Mouse (Mus musculus): ENCODE results near the gene C330007P06Rik. TPM values are rescaled to one million over a fixed set of nuclear protein-coding genes. Genes with fewer than 3 reads are reported as not detected.

C330007P06Rik gene
- total RNA-seq, 2 experiments from 2014 or later: 36.6 to 37.7 TPM

GRCm38 (mm10) chrX:36794571-36794970 lies 79.3 kb downstream of the C330007P06Rik start:
- Histone ChIP-seq H3K27ac (no peak overlapping the region), H3K4me3 (no peak overlapping the region)
- intact Hi-C loops (cut with DNase I): no loop called here
- no peak for DNase-seq (ENCODE audit: extremely low spot score in 1 of 2, low spot score in 2 of 2)
- no peak for TF ChIP-seq CTCF (IDR thresholded peaks at IDR 0.05)

GRCm38 (mm10) chrX:36789360-36789759 lies 84.6 kb downstream of the C330007P06Rik start:
- Histone ChIP-seq H3K27ac (no peak overlapping the region), H3K4me3 (no peak overlapping the region)
- no peak for DNase-seq (ENCODE audit: extremely low spot score in 1 of 2, low spot score in 2 of 2)
- intact Hi-C loops (cut with DNase I): no loop called here
- TF ChIP-seq CTCF (IDR thresholded peaks at IDR 0.05): no peak

GRCm38 (mm10) chrX:36777694-36778093 lies 96.2 kb downstream of the C330007P06Rik start:
- no peak for TF ChIP-seq CTCF (IDR thresholded peaks at IDR 0.05)
- Histone ChIP-seq H3K27ac (no peak overlapping the region), H3K4me3 (no peak overlapping the region)
- no peak for DNase-seq (ENCODE audit: extremely low spot score in 1 of 2, low spot score in 2 of 2)
- intact Hi-C loops (cut with DNase I): no loop called here

GRCm38 (mm10) chrX:36775520-36775919 lies 98.4 kb downstream of the C330007P06Rik start:
- no peak overlapping the region for H3K4me3 ChIP-seq
- no peak for TF ChIP-seq CTCF (IDR thresholded peaks at IDR 0.05)
- no peak overlapping the region for H3K27ac ChIP-seq
- intact Hi-C loops (cut with DNase I): no loop called here
- DNase-seq (ENCODE audit: extremely low spot score in 1 of 2, low spot score in 2 of 2): no peak

Other genes starting within 250 kb of the C330007P06Rik start
- 10 to 100 TPM; 12.3 to 13.1 TPM for gene Akap17b, start 228.7 kb downstream of the C330007P06Rik start, total RNA-seq (2021)
- under 1 TPM in 1 of 2 experiments, not detected in 1; 0.41 TPM for gene Slc25a43, start 130.5 kb downstream of the C330007P06Rik start, total RNA-seq (2021)
- 100 to 1,000 TPM; 302 to 310 TPM for gene Slc25a5, start 78.5 kb downstream of the C330007P06Rik start, total RNA-seq (2021)
- gene Ube2a, start 211 bp downstream of the C330007P06Rik start, total RNA-seq (2021): 10 to 100 TPM; 42.3 to 44.0 TPM
- gene Nkrf, start 28.8 kb upstream of the C330007P06Rik start, total RNA-seq (2021): 10 to 100 TPM; 34.8 to 34.9 TPM
- gene Sept6, start 117.7 kb upstream of the C330007P06Rik start, total RNA-seq (2021): 10 to 100 TPM; 56.9 to 59.2 TPM
- not detected for gene Sowahd, start 174.7 kb upstream of the C330007P06Rik start, total RNA-seq (2021)
- gene Rpl39, start 211.3 kb upstream of the C330007P06Rik start, total RNA-seq (2021): 100 to 1,000 TPM; 244 to 245 TPM
- gene Upf3b, start 236.2 kb upstream of the C330007P06Rik start, total RNA-seq (2021): 10 to 100 TPM; 16.8 to 16.9 TPM